Mouse (Mus musculus) kidney, embryonic 16.5 days (tissue): ENCODE results near the gene Nme4. TPM values are rescaled to one million over a fixed set of nuclear protein-coding genes. Genes with fewer than 3 reads are reported as not detected.

Experiments used
- ATAC-seq: fragments of 200-750 bp; cut with Nextera tagmentation; 2 replicates; pipeline ENCODE4 v1.8.0; 2017; ENCODE audit warnings: moderate TSS enrichment; ENCODE audit not compliant: low FRiP score, low TSS enrichment
- H3K27ac ChIP-seq: fragments of 300-500 bp; sonication (generic); 2 replicates; pipeline ENCODE4 v1.5.1; 2014; ENCODE audit warnings: low read length
- H3K27me3 ChIP-seq: fragments of 300-500 bp; sonication (generic); 2 replicates; pipeline ENCODE4 v1.6.1; 2014; ENCODE audit warnings: low read length, control low read depth, mixed read lengths; ENCODE audit not compliant: insufficient read depth
- H3K36me3 ChIP-seq: fragments of 300-500 bp; sonication (generic); 2 replicates; pipeline ENCODE4 v1.6.1; 2014; ENCODE audit warnings: low read length, control low read depth, mixed read lengths; ENCODE audit not compliant: insufficient read depth
- H3K4me1 ChIP-seq: fragments of 300-500 bp; sonication (generic); 2 replicates; pipeline ENCODE4 v1.6.1; 2014; ENCODE audit warnings: low read length, control low read depth, mixed read lengths; ENCODE audit not compliant: insufficient read depth
- H3K4me2 ChIP-seq: fragments of 300-500 bp; sonication (generic); replicated peaks from 2 replicates; pipeline ENCODE4 v1.6.1; 2014; ENCODE audit warnings: low read depth, low read length
- H3K4me3 ChIP-seq: fragments of 300-500 bp; sonication (generic); 2 replicates; pipeline ENCODE4 v1.5.1; 2014; ENCODE audit warnings: mild to moderate bottlenecking, low read length
- H3K9ac ChIP-seq: fragments of 300-500 bp; sonication (generic); replicated peaks from 2 replicates; pipeline ENCODE4 v1.6.1; 2014; ENCODE audit warnings: low read length
- H3K9me3 ChIP-seq: fragments of 300-500 bp; sonication (generic); 2 replicates; pipeline ENCODE4 v1.6.1; 2016; ENCODE audit warnings: low read length, control low read depth
- WGBS: fragments of 180-500 bp; shearing (Covaris S2); extraction: QIAGEN DNeasy Blood & Tissue Kit; methylation state at CpG from one replicate; pipeline ENCODE4 v1.1.7; 2014; 5-methylcytosine and 5-hydroxymethylcytosine counted together
- polyA plus RNA-seq: library from polyadenylated mRNA; unstranded; fragments of >200 nt; fragmentation: Nextera tagmentation; extraction: Ambion mirVana; gene quantifications from 2 replicates; pipeline ENCODE4 v1.2.1, GENCODE M21; 2015

The Nme4 gene
- polyA plus RNA-seq, 1 experiment from 2014 or later, result 112 TPM

GRCm38 (mm10) chr17:26068831-26069739, 26.3 kb downstream of the Nme4 start, which contains the start of gene Rab11fip3:
Gene Rab11fip3 (minus strand): TSS chr17:26069555.
- Histone ChIP-seq H3K4me2 (peak within 1 kb of the TSS; percentile 91), H3K27me3 (no peaks in the 10 kb centered on the region), H3K36me3 (no peaks in the 10 kb centered on the region), H3K4me1 (peaks cover 34% of the 10 kb centered on the region), H3K9ac (peak within 1 kb of the TSS; percentile 81), H3K27ac (peak within 1 kb of the TSS; percentile 52), H3K9me3 (no peaks in the 10 kb centered on the region), H3K4me3 (peak within 1 kb of the TSS; percentile 61)
- under 1% methylated on average over 94 of the region's 94 CpGs for WGBS
- peak; percentile 89 for ATAC-seq

- peak; percentile 29 for ATAC-seq
- H3K9me3 ChIP-seq, result no peaks in the 10 kb centered on the region
- no peaks in the 10 kb centered on the region for H3K27me3 ChIP-seq
- H3K36me3 ChIP-seq, result no peaks in the 10 kb centered on the region
- H3K4me1 ChIP-seq, result peaks cover 34% of the 10 kb centered on the region
- WGBS, result under 1% methylated on average over 44 of the region's 44 CpGs
- peak overlapping the region; percentile 81 for H3K9ac ChIP-seq
- no peak overlapping the region; the same call in 1 of the 2 replicates for H3K27ac ChIP-seq
- H3K4me3 ChIP-seq, result peak overlapping the region; percentile 61
- peak overlapping the region; percentile 91 for H3K4me2 ChIP-seq
Observed at GRCm38 (mm10) chr17:26068024-26068830, 27.2 kb downstream of the Nme4 start.

- WGBS, result 85% methylated on average over 7 of the region's 7 CpGs
- Histone ChIP-seq H3K27me3 (no peaks in the 10 kb centered on the region), H3K27ac (no peak overlapping the region), H3K36me3 (no peaks in the 10 kb centered on the region), H3K4me2 (peak overlapping the region; percentile 91), H3K9ac (no peak overlapping the region), H3K4me1 (peaks cover 34% of the 10 kb centered on the region), H3K4me3 (peak overlapping the region; percentile 61), H3K9me3 (no peaks in the 10 kb centered on the region)
- no peak for ATAC-seq
Observed at GRCm38 (mm10) chr17:26066488-26067020, 28.8 kb downstream of the Nme4 start.

GRCm38 (mm10) chr17:26064916-26065315, 30.5 kb downstream of the Nme4 start:
- ATAC-seq, result no peak
- peaks cover 31% of the 10 kb centered on the region for H3K4me1 ChIP-seq
- 67% methylated on average over 6 of the region's 6 CpGs for WGBS
- no peak overlapping the region for H3K4me2 ChIP-seq
- no peaks in the 10 kb centered on the region for H3K9me3 ChIP-seq
- H3K27me3 ChIP-seq, result no peaks in the 10 kb centered on the region
- H3K4me3 ChIP-seq, result no peak overlapping the region
- H3K9ac ChIP-seq, result 0 out of 2 replicates have a peak overlapping the region, but pooled peaks have one; percentile 2
- no peaks in the 10 kb centered on the region for H3K36me3 ChIP-seq
- H3K27ac ChIP-seq, result peak overlapping the region; percentile 40; the same call in 1 of the 2 replicates

- H3K36me3 ChIP-seq, result 0 out of 2 replicates have a peak, but pooled peaks cover 4% of the 10 kb centered on the region
- H3K4me1 ChIP-seq, result peaks cover 38% of the 10 kb centered on the region
- H3K4me2 ChIP-seq, result no peak overlapping the region
- ATAC-seq, result no peak
- H3K27ac ChIP-seq, result no peak overlapping the region
- H3K9ac ChIP-seq, result no peak overlapping the region
- no peaks in the 10 kb centered on the region for H3K27me3 ChIP-seq
- 64% methylated on average over 9 of the region's 9 CpGs for WGBS
- H3K9me3 ChIP-seq, result no peaks in the 10 kb centered on the region
- no peak overlapping the region for H3K4me3 ChIP-seq
Observed at GRCm38 (mm10) chr17:26057787-26058567, 37.4 kb downstream of the Nme4 start.

GRCm38 (mm10) chr17:26057278-26057677, 38.1 kb downstream of the Nme4 start:
- ATAC-seq, result no peak
- Histone ChIP-seq H3K27me3 (no peaks in the 10 kb centered on the region), H3K4me1 (peaks cover 38% of the 10 kb centered on the region), H3K9ac (no peak overlapping the region), H3K27ac (no peak overlapping the region), H3K4me2 (no peak overlapping the region), H3K4me3 (no peak overlapping the region), H3K9me3 (no peaks in the 10 kb centered on the region), H3K36me3 (0 out of 2 replicates have a peak, but pooled peaks cover 4% of the 10 kb centered on the region)
- WGBS, result 59% methylated on average over 8 of the region's 8 CpGs

- WGBS, result 30% methylated on average over 6 of the region's 6 CpGs
- no peak overlapping the region for H3K4me3 ChIP-seq
- H3K36me3 ChIP-seq, result 0 out of 2 replicates have a peak, but pooled peaks cover 4% of the 10 kb centered on the region
- peak overlapping the region; percentile 13; the same call in 1 of the 2 replicates for H3K4me2 ChIP-seq
- H3K9me3 ChIP-seq, result no peaks in the 10 kb centered on the region
- peaks cover 38% of the 10 kb centered on the region for H3K4me1 ChIP-seq
- no peaks in the 10 kb centered on the region for H3K27me3 ChIP-seq
- peak; percentile 66; the same call in 1 of the 2 replicates for ATAC-seq
- H3K9ac ChIP-seq, result no peak overlapping the region
- H3K27ac ChIP-seq, result peak overlapping the region; percentile 85
Observed at GRCm38 (mm10) chr17:26055164-26055563, 40.2 kb downstream of the Nme4 start.

GRCm38 (mm10) chr17:26054133-26054845, 41.1 kb downstream of the Nme4 start:
- Histone ChIP-seq H3K27me3 (no peaks in the 10 kb centered on the region), H3K9me3 (no peaks in the 10 kb centered on the region), H3K27ac (peak overlapping the region; percentile 85), H3K4me3 (no peak overlapping the region), H3K9ac (no peak overlapping the region; the same call in 1 of the 2 replicates), H3K4me1 (peaks cover 38% of the 10 kb centered on the region), H3K36me3 (0 out of 2 replicates have a peak, but pooled peaks cover 4% of the 10 kb centered on the region), H3K4me2 (peak overlapping the region; percentile 13; the same call in 1 of the 2 replicates)
- peak; percentile 90 for ATAC-seq
- 27% methylated on average over 17 of the region's 17 CpGs for WGBS
